Mouse (Mus musculus) stomach, postnatal 0 days (tissue): ENCODE measurements around the gene Fam172a. TPM values are rescaled to one million over a fixed set of nuclear protein-coding genes. Genes with fewer than 3 reads are reported as not detected.

Experiments used
- ATAC-seq: fragments of 200-750 bp; cut with Nextera tagmentation; 2 replicates; pipeline ENCODE4 v1.8.0; 2017; ENCODE audit not compliant: low FRiP score, low TSS enrichment
- DNase-seq: peaks from one replicate; pipeline ENCODE4 v3.0.0-alpha.2; 2016; ENCODE audit warnings: low spot score
- H3K27ac ChIP-seq: fragments of 300-500 bp; sonication (generic); replicated peaks from 2 replicates; pipeline ENCODE4 v1.5.1; 2014; ENCODE audit warnings: mild to moderate bottlenecking, control low read depth
- H3K27me3 ChIP-seq: fragments of 300-500 bp; sonication (generic); 2 replicates; pipeline ENCODE4 v1.6.1; 2014; ENCODE audit warnings: low read length; ENCODE audit not compliant: control insufficient read depth, insufficient read depth
- H3K36me3 ChIP-seq: fragments of 300-500 bp; sonication (generic); 2 replicates; pipeline ENCODE4 v1.6.1; 2014; ENCODE audit warnings: low read length, mixed read lengths; ENCODE audit not compliant: control insufficient read depth, insufficient read depth
- H3K4me1 ChIP-seq: fragments of 300-500 bp; sonication (generic); replicated peaks from 2 replicates; pipeline ENCODE4 v1.6.1; 2014; ENCODE audit warnings: antibody characterized with exemption; ENCODE audit not compliant: control insufficient read depth, insufficient read depth
- H3K4me2 ChIP-seq: fragments of 300-500 bp; sonication (generic); replicated peaks from 2 replicates; pipeline ENCODE4 v1.6.1; 2014; ENCODE audit warnings: low read depth, mild to moderate bottlenecking, control low read depth, moderate library complexity
- H3K4me3 ChIP-seq: fragments of 300-500 bp; sonication (generic); 2 replicates; pipeline ENCODE4 v1.5.1; 2014; ENCODE audit warnings: low read depth, low read length, control low read depth
- H3K9ac ChIP-seq: fragments of 300-500 bp; sonication (generic); 2 replicates; pipeline ENCODE4 v1.6.1; 2014; ENCODE audit warnings: mild to moderate bottlenecking, low read length, control low read depth, mixed read lengths
- H3K9me3 ChIP-seq: fragments of 300-500 bp; sonication (generic); 2 replicates; pipeline ENCODE4 v1.6.1; 2016; ENCODE audit warnings: low read length; ENCODE audit not compliant: control insufficient read depth
- CTCF ChIP-seq: IDR thresholded peaks from 2 replicates; pipeline ENCODE4 v1.5.1; 2016; ENCODE audit warnings: antibody characterized with exemption, low read depth, mild to moderate bottlenecking, moderate library complexity
- EP300 ChIP-seq: optimal IDR thresholded peaks from 2 replicates; pipeline ENCODE3; 2016; ENCODE audit warnings: antibody characterized with exemption
- WGBS: fragments of 180-500 bp; shearing (Covaris S2); extraction: QIAGEN DNeasy Blood & Tissue Kit; methylation state at CpG from one replicate; pipeline ENCODE4 v1.1.7; 2014; 5-methylcytosine and 5-hydroxymethylcytosine counted together
- polyA plus RNA-seq: library from polyadenylated mRNA; unstranded; fragments of >200 nt; fragmentation: Nextera tagmentation; extraction: Ambion mirVana; gene quantifications from 2 replicates; pipeline ENCODE4 v1.2.1, GENCODE M21; 2015

The Fam172a gene
- polyA plus RNA-seq, 1 experiment from 2014 or later: 19.8 TPM

- Histone ChIP-seq H3K36me3 (no peaks in the 10 kb centered on the region; the same call in 1 of the 2 replicates), H3K27ac (no peak overlapping the region), H3K4me2 (no peak overlapping the region), H3K4me1 (no peaks in the 10 kb centered on the region), H3K9me3 (no peaks in the 10 kb centered on the region), H3K4me3 (no peak overlapping the region), H3K27me3 (0 out of 2 replicates have a peak, but pooled peaks cover 2% of the 10 kb centered on the region), H3K9ac (no peak overlapping the region)
- no peak for ATAC-seq
- WGBS: 26% methylated on average over 14 of the region's 14 CpGs
- no peak for DNase-seq
- TF ChIP-seq CTCF (no peak), EP300 (no peak)
These were observed 483.1 kb downstream of the Fam172a start for GRCm38 (mm10) chr13:78184786-78185466.

GRCm38 (mm10) chr13:78186340-78186946, 484.6 kb downstream of the Fam172a start:
- no peak overlapping the region for H3K4me2 ChIP-seq
- no peaks in the 10 kb centered on the region; the same call in 1 of the 2 replicates for H3K36me3 ChIP-seq
- no peaks in the 10 kb centered on the region for H3K4me1 ChIP-seq
- H3K9me3 ChIP-seq: no peaks in the 10 kb centered on the region
- H3K27ac ChIP-seq: no peak overlapping the region
- DNase-seq (peak; percentile 63), ATAC-seq (no peak)
- H3K4me3 ChIP-seq: no peak overlapping the region
- WGBS: 43% methylated on average over 12 of the region's 12 CpGs
- no peak for TF ChIP-seq EP300
- TF ChIP-seq CTCF: peak; percentile 69
- H3K27me3 ChIP-seq: 0 out of 2 replicates have a peak, but pooled peaks cover 2% of the 10 kb centered on the region
- H3K9ac ChIP-seq: no peak overlapping the region

- no peak for DNase-seq
- TF ChIP-seq CTCF (no peak), EP300 (no peak)
These were observed 486.0 kb downstream of the Fam172a start for GRCm38 (mm10) chr13:78187833-78188232.

GRCm38 (mm10) chr13:78189586-78189985, 487.8 kb downstream of the Fam172a start:
- H3K36me3 ChIP-seq: no peaks in the 10 kb centered on the region; the same call in 1 of the 2 replicates
- TF ChIP-seq CTCF: no peak
- TF ChIP-seq EP300: no peak
- no peaks in the 10 kb centered on the region; the same call in 1 of the 2 replicates for H3K27me3 ChIP-seq
- H3K4me1 ChIP-seq: no peaks in the 10 kb centered on the region
- WGBS: 60% methylated on average over 10 of the region's 10 CpGs
- H3K9ac ChIP-seq: no peak overlapping the region
- DNase-seq (no peak), ATAC-seq (no peak)
- no peak overlapping the region for H3K4me2 ChIP-seq
- H3K27ac ChIP-seq: no peak overlapping the region
- H3K4me3 ChIP-seq: no peak overlapping the region
- no peaks in the 10 kb centered on the region for H3K9me3 ChIP-seq

More at GRCm38 (mm10) chr13:78187833-78188232, 486.0 kb downstream of the Fam172a start:
- no peak for ATAC-seq
- no peak overlapping the region for H3K9ac ChIP-seq
- no peak overlapping the region for H3K27ac ChIP-seq
- no peaks in the 10 kb centered on the region for H3K4me1 ChIP-seq
- 66% methylated on average over 5 of the region's 5 CpGs for WGBS
- H3K9me3 ChIP-seq: no peaks in the 10 kb centered on the region
- H3K36me3 ChIP-seq: no peaks in the 10 kb centered on the region; the same call in 1 of the 2 replicates
- H3K4me2 ChIP-seq: no peak overlapping the region
- no peak overlapping the region for H3K4me3 ChIP-seq
- H3K27me3 ChIP-seq: no peaks in the 10 kb centered on the region; the same call in 1 of the 2 replicates

GRCm38 (mm10) chr13:78193211-78193610, 491.4 kb downstream of the Fam172a start:
- no peak for ATAC-seq
- Histone ChIP-seq H3K4me3 (peak overlapping the region; percentile 11; the same call in 1 of the 2 replicates), H3K4me1 (no peaks in the 10 kb centered on the region), H3K9me3 (no peaks in the 10 kb centered on the region), H3K36me3 (no peaks in the 10 kb centered on the region; the same call in 1 of the 2 replicates), H3K27me3 (no peaks in the 10 kb centered on the region; the same call in none of the 2 replicates), H3K27ac (no peak overlapping the region), H3K9ac (no peak overlapping the region), H3K4me2 (peak overlapping the region; percentile 64)
- TF ChIP-seq EP300: no peak
- TF ChIP-seq CTCF: no peak
- 31% methylated on average over 4 of the region's 4 CpGs for WGBS
- DNase-seq: no peak
